Mouse (Mus musculus) heart, embryonic 15.5 days (tissue): ENCODE measurements around the gene Runx3. TPM values are rescaled to one million over a fixed set of nuclear protein-coding genes. Genes with fewer than 3 reads are reported as not detected.

ENCODE experiments used
- ATAC-seq: fragments of 200-750 bp; cut with Nextera tagmentation; replicated peaks from 2 replicates; pipeline ENCODE4 v1.8.0; 2017; ENCODE audit warnings: low read depth, moderate TSS enrichment; ENCODE audit not compliant: insufficient number of reproducible peaks, insufficient read depth, low FRiP score
- H3K27ac ChIP-seq: fragments of 300-500 bp; sonication (generic); 2 replicates; pipeline ENCODE4 v1.5.1; 2015; ENCODE audit warnings: mild to moderate bottlenecking, inconsistent platforms
- H3K27me3 ChIP-seq: fragments of 300-500 bp; sonication (generic); 2 replicates; pipeline ENCODE4 v1.6.1; 2015; ENCODE audit warnings: inconsistent platforms
- H3K36me3 ChIP-seq: fragments of 300-500 bp; sonication (generic); 2 replicates; pipeline ENCODE4 v1.6.1; 2015; ENCODE audit warnings: mild to moderate bottlenecking, inconsistent platforms
- H3K4me1 ChIP-seq: fragments of 300-500 bp; sonication (generic); replicated peaks from 2 replicates; pipeline ENCODE4 v1.6.1; 2015; ENCODE audit warnings: inconsistent platforms
- H3K4me2 ChIP-seq: fragments of 300-500 bp; sonication (generic); 2 replicates; pipeline ENCODE4 v1.6.1; 2015; ENCODE audit warnings: inconsistent platforms, mild to moderate bottlenecking, moderate library complexity
- H3K4me3 ChIP-seq: fragments of 300-500 bp; sonication (generic); 2 replicates; pipeline ENCODE4 v1.5.1; 2015; ENCODE audit warnings: mild to moderate bottlenecking, inconsistent platforms
- H3K9ac ChIP-seq: fragments of 300-500 bp; sonication (generic); 2 replicates; pipeline ENCODE4 v1.6.1; 2015; ENCODE audit warnings: mild to moderate bottlenecking, inconsistent platforms
- H3K9me3 ChIP-seq: fragments of 300-500 bp; sonication (generic); replicated peaks from 2 replicates; pipeline ENCODE4 v1.6.1; 2016; ENCODE audit warnings: inconsistent platforms
- WGBS: fragments of 180-500 bp; shearing (Covaris S2); methylation state at CpG from one replicate; pipeline ENCODE4 v1.1.7; 2015; ENCODE audit warnings: mixed read lengths; 5-methylcytosine and 5-hydroxymethylcytosine counted together
- polyA plus RNA-seq: library from polyadenylated mRNA; unstranded; fragments of >200 nt; fragmentation: Nextera tagmentation; extraction: Ambion mirVana; gene quantifications from 2 replicates; pipeline ENCODE4 v1.2.1, GENCODE M21; 2015

Runx3 gene
- polyA plus RNA-seq, 1 experiment from 2014 or later = 0.14 TPM

GRCm38 (mm10) chr4:135151111-135151987 is 30.9 kb downstream of the Runx3 start:
- ATAC-seq = no peak
- H3K4me1 ChIP-seq = peaks cover 29% of the 10 kb centered on the region
- no peak overlapping the region for H3K4me2 ChIP-seq
- 14% methylated on average over 34 of the region's 34 CpGs for whole genome bisulfite sequencing
- peaks cover 98% of the 10 kb centered on the region for H3K27me3 ChIP-seq
- no peaks in the 10 kb centered on the region for H3K36me3 ChIP-seq
- no peak overlapping the region for H3K9ac ChIP-seq
- H3K27ac ChIP-seq = no peak overlapping the region
- no peak overlapping the region for H3K4me3 ChIP-seq
- no peaks in the 10 kb centered on the region for H3K9me3 ChIP-seq

DNA sequence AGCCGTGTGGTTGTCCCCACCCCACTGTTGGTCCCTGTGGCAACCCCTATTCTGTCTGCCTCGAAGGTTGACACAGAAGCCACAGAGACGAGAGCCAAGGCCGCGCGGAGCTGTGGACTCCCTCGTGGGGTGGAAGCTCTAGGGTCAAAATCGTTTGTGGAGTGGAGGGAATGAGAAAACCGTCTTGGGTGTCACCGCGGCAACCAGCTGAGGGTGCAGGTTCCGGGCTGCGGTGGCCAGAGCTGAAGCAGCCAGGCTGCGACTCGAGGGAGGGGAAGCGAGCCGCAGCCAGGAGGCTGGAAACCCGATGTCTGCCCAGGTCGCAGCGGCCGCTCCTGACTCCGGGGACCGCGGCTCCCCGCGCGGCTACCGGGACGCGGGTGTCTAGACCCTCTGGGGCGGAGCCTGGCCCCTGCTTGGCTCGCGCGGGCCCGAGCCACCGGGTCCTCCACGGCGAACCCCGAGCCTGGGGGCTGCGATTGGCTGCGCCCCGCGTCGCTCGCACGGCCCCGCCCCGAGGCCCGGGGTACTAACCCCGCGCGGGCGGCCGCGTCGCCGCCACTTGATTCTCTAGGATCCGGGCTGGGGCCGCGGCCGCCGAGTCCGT is 31.6 kb downstream of the Runx3 start:
- H3K4me2 ChIP-seq = peak overlapping the region; percentile 64
- no peaks in the 10 kb centered on the region for H3K9me3 ChIP-seq
- peaks cover 98% of the 10 kb centered on the region for H3K27me3 ChIP-seq
- no peak; the same call in 1 of the 2 replicates for ATAC-seq
- 2% methylated on average over 50 of the region's 63 CpGs for WGBS
- no peak overlapping the region for H3K27ac ChIP-seq
- H3K4me1 ChIP-seq = peaks cover 27% of the 10 kb centered on the region
- H3K9ac ChIP-seq = no peak overlapping the region
- H3K4me3 ChIP-seq = peak overlapping the region; percentile 47
- no peaks in the 10 kb centered on the region for H3K36me3 ChIP-seq

GRCm38 (mm10) chr4:135152834-135153259 is 32.4 kb downstream of the Runx3 start:
- Histone ChIP-seq H3K27me3 (peaks cover 98% of the 10 kb centered on the region), H3K9me3 (no peaks in the 10 kb centered on the region), H3K4me3 (peak overlapping the region; percentile 47), H3K4me2 (peak overlapping the region; percentile 64), H3K27ac (no peak overlapping the region), H3K36me3 (no peaks in the 10 kb centered on the region), H3K9ac (peak overlapping the region; percentile 15; the same call in 1 of the 2 replicates), H3K4me1 (peaks cover 27% of the 10 kb centered on the region)
- under 1% methylated on average over 45 of the region's 45 CpGs for WGBS
- no peak for ATAC-seq

DNA sequence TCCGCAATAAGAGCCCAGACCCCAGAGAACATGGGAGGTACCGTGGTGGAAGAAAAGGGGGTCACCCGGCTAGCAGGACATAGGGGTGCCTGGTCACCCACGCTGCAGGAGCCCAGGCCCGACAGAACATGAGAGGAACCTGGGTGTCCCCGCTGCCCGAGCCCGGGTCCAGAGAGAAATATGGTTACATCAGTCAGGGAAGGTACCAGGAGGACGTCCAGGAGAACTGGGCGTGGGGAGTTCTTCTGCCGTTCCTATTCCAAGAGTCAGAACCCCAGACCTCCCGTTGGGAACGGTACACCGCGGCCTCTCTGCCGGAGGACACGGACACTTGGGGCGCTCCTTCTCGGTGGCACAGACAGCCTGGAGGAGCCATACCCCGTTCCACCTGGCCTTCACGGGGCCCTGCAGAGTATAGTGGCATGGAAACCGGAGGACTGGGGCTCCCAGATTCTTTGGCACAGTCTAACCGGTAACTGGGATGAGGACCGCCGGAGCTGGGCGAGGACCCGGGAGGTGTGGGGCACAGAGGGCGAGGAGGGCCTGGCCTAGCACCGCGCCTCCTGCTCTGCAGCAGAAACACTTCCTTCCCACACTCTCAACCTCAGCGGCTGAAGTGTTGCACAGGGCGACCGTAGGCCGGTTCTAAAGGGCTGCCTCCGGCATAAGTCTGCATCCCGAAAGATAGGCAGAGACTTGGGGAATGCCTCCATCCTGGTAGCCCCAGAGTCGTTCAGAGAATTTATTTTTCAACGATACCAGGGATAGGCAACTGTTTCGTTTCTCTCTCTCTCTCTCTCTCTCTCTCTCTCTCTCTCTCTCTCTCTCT is 33.0 kb downstream of the Runx3 start:
- no peak for ATAC-seq
- Histone ChIP-seq H3K4me1 (peaks cover 31% of the 10 kb centered on the region), H3K9me3 (no peaks in the 10 kb centered on the region), H3K9ac (no peak overlapping the region), H3K4me2 (peak overlapping the region; percentile 64; the same call in 1 of the 2 replicates), H3K27ac (no peak overlapping the region), H3K27me3 (peaks cover 98% of the 10 kb centered on the region), H3K36me3 (no peaks in the 10 kb centered on the region), H3K4me3 (peak overlapping the region; percentile 47)
- WGBS = 3% methylated on average over 39 of the region's 39 CpGs

DNA sequence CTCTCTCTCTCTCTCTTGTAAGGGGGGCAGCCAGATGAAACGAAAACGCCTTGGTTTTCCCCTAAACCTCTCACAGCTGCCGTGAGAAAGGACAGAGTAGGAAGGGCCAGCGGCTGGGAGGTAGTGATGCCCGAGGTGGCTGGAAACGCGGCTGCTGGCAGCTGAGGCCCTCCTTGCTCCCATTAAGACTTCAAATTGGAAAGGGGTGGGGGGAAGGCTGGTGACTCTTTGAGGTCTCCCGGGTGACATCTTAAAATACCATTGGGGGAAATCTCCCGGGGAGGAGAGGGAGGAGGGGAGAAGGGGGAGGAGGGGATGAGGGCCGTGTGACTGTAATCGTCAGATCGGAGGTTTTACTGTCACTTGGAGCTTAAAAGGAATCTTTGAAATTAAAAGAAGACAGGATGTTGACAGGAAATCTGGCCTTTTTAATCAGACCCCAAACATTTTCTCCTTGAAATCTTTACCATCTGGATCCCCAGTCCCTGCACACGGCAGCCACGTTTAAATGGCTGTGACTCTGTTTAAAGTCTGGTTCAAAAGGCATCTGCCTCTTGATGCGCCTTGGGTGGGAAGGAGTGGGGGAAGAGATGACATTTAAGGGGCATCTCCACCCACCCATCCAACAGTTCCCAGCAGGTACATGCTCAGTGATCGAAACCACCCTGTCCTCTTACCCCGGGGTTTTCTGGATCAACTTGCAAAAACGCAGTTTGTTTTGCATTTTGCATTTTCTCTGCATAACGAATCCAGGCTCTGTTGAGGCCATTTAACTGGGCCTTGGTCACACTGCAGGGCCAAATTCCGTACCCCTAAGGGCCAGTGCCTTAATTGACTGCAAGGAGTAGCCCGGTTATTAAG is 33.9 kb downstream of the Runx3 start:
- Histone ChIP-seq H3K27ac (no peak overlapping the region), H3K4me2 (peak overlapping the region; percentile 64; the same call in 1 of the 2 replicates), H3K4me3 (0 out of 2 replicates have a peak overlapping the region, but pooled peaks have one; percentile 11), H3K9me3 (no peaks in the 10 kb centered on the region), H3K4me1 (peaks cover 38% of the 10 kb centered on the region), H3K9ac (no peak overlapping the region), H3K36me3 (no peaks in the 10 kb centered on the region), H3K27me3 (peaks cover 98% of the 10 kb centered on the region)
- WGBS = 6% methylated on average over 21 of the region's 21 CpGs
- no peak for ATAC-seq

DNA sequence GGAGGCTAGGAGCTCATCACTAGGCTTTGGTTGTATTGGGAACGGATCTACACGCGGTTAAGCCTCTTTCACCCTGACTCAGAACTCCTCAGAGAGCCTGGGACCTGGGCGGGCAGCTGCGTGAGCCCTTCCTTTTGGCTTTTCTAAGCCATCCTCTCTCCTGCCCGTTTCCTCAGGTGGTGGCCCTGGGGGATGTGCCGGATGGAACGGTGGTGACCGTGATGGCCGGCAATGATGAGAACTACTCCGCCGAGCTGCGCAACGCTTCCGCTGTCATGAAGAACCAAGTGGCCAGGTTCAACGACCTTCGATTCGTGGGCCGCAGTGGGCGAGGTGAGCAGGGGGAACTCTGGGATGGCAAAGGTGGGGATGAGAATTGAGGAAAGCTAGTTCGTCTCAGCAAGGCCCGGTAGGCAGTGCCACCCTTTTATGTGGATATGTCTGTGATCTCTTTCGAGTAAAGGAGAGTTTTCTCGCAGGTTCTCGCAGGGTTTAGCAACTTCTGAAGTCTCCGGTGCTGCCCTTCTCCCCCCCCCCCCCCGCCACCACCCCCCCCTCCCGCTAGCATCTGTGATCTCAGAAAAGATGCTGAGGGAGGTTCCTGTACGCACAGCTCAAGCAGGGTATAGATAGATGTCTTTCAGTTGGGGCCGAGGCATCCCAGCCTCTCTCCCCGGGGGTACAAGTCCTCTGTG is 34.8 kb downstream of the Runx3 start:
- Histone ChIP-seq H3K4me1 (peaks cover 36% of the 10 kb centered on the region), H3K27me3 (peaks cover 96% of the 10 kb centered on the region), H3K4me2 (no peak overlapping the region), H3K9me3 (no peaks in the 10 kb centered on the region), H3K9ac (no peak overlapping the region), H3K36me3 (no peaks in the 10 kb centered on the region), H3K27ac (no peak overlapping the region), H3K4me3 (no peak overlapping the region)
- ATAC-seq = no peak
- 4% methylated on average over 30 of the region's 31 CpGs for WGBS

GRCm38 (mm10) chr4:135155805-135156469 is 35.5 kb downstream of the Runx3 start:
- Histone ChIP-seq H3K9ac (no peak overlapping the region), H3K36me3 (no peaks in the 10 kb centered on the region), H3K27me3 (peaks cover 93% of the 10 kb centered on the region), H3K4me3 (no peak overlapping the region), H3K4me2 (no peak overlapping the region), H3K4me1 (peaks cover 29% of the 10 kb centered on the region), H3K9me3 (no peaks in the 10 kb centered on the region), H3K27ac (no peak overlapping the region)
- 15% methylated on average over 15 of the region's 15 CpGs for WGBS
- no peak for ATAC-seq

GRCm38 (mm10) chr4:135156531-135156930 is 36.1 kb downstream of the Runx3 start:
- ATAC-seq = no peak
- 25% methylated on average over 6 of the region's 6 CpGs for WGBS
- no peak overlapping the region for H3K4me2 ChIP-seq
- H3K9me3 ChIP-seq = no peaks in the 10 kb centered on the region
- H3K27ac ChIP-seq = no peak overlapping the region
- peaks cover 33% of the 10 kb centered on the region for H3K4me1 ChIP-seq
- H3K4me3 ChIP-seq = no peak overlapping the region
- peaks cover 87% of the 10 kb centered on the region for H3K27me3 ChIP-seq
- H3K9ac ChIP-seq = no peak overlapping the region
- H3K36me3 ChIP-seq = no peaks in the 10 kb centered on the region

GRCm38 (mm10) chr4:135157329-135157728 is 36.9 kb downstream of the Runx3 start:
- Histone ChIP-seq H3K4me2 (no peak overlapping the region), H3K27ac (no peak overlapping the region), H3K9me3 (no peaks in the 10 kb centered on the region), H3K36me3 (no peaks in the 10 kb centered on the region), H3K27me3 (peaks cover 79% of the 10 kb centered on the region), H3K9ac (no peak overlapping the region), H3K4me3 (no peak overlapping the region), H3K4me1 (peaks cover 34% of the 10 kb centered on the region)
- no peak for ATAC-seq
- 12% methylated on average over 6 of the region's 6 CpGs for WGBS
